Mouse (Mus musculus) stomach, embryonic 15.5 days (tissue): ENCODE measurements around the gene Olfr467. TPM values are rescaled to one million over a fixed set of nuclear protein-coding genes. Genes with fewer than 3 reads are reported as not detected.
"Not testable (repeated sequence)": the region's sequence is repeated elsewhere in the genome, so short reads cannot be mapped to it uniquely, and the experiment has no call there.

Source experiments
- ATAC-seq: fragments of 200-750 bp; cut with Nextera tagmentation; 2 replicates; pipeline ENCODE4 v1.8.0; 2017; ENCODE audit warnings: low read depth, moderate number of reproducible peaks, moderate TSS enrichment; ENCODE audit not compliant: insufficient read depth, low FRiP score
- H3K27ac ChIP-seq: fragments of 300-500 bp; sonication (generic); 2 replicates; pipeline ENCODE4 v1.5.1; 2015; ENCODE audit warnings: mild to moderate bottlenecking, inconsistent platforms
- H3K27me3 ChIP-seq: fragments of 300-500 bp; sonication (generic); replicated peaks from 2 replicates; pipeline ENCODE4 v1.6.1; 2015; ENCODE audit warnings: inconsistent platforms
- H3K36me3 ChIP-seq: fragments of 300-500 bp; sonication (generic); 2 replicates; pipeline ENCODE4 v1.6.1; 2015; ENCODE audit warnings: inconsistent platforms
- H3K4me1 ChIP-seq: fragments of 300-500 bp; sonication (generic); 2 replicates; pipeline ENCODE4 v1.6.1; 2015; ENCODE audit warnings: inconsistent platforms
- H3K4me2 ChIP-seq: fragments of 300-500 bp; sonication (generic); 2 replicates; pipeline ENCODE4 v1.6.1; 2015; ENCODE audit warnings: mild to moderate bottlenecking, inconsistent platforms
- H3K4me3 ChIP-seq: fragments of 300-500 bp; sonication (generic); replicated peaks from 2 replicates; pipeline ENCODE4 v1.5.1; 2015; ENCODE audit warnings: inconsistent platforms
- H3K9ac ChIP-seq: fragments of 300-500 bp; sonication (generic); 2 replicates; pipeline ENCODE4 v1.6.1; 2015; ENCODE audit warnings: inconsistent platforms
- H3K9me3 ChIP-seq: fragments of 300-500 bp; sonication (generic); 2 replicates; pipeline ENCODE4 v1.6.1; 2016; ENCODE audit warnings: inconsistent platforms
- WGBS: fragments of 180-500 bp; shearing (Covaris S2); methylation state at CpG from one replicate; pipeline ENCODE4 v1.1.7; 2015; 5-methylcytosine and 5-hydroxymethylcytosine counted together
- polyA plus RNA-seq: library from polyadenylated mRNA; unstranded; fragments of >200 nt; fragmentation: Nextera tagmentation; extraction: Ambion mirVana; gene quantifications from 2 replicates; pipeline ENCODE4 v1.2.1, GENCODE M21; 2015

Gene Olfr467
- polyA plus RNA-seq: not detected in 2 replicates

- Histone ChIP-seq H3K4me3 (no peak within 1 kb of the TSS), H3K4me1 (no peaks in the 10 kb centered on the region), H3K27me3 (no peaks in the 10 kb centered on the region), H3K9me3 (no peaks in the 10 kb centered on the region), H3K36me3 (no peaks in the 10 kb centered on the region), H3K9ac (no peak within 1 kb of the TSS), H3K4me2 (no peak within 1 kb of the TSS), H3K27ac (no peak within 1 kb of the TSS)
- ATAC-seq: no peak
Observed at GRCm38 (mm10) chr7:107811963-107812362, at the start of gene Olfr467. TSS of gene Olfr467 (plus strand) at chr7:107812263.

- no peaks in the 10 kb centered on the region for H3K27me3 ChIP-seq
- WGBS: 61% methylated on average over 6 of the region's 6 CpGs
Observed at GRCm38 (mm10) chr7:107770812-107771211, 41.3 kb upstream of the Olfr467 start.

GRCm38 (mm10) chr7:107778216-107778615 lies 33.8 kb upstream of the Olfr467 start:
- Histone ChIP-seq H3K27me3 (no peaks in the 10 kb centered on the region), H3K27ac (no peak overlapping the region), H3K4me1 (no peaks in the 10 kb centered on the region), H3K4me2 (no peak overlapping the region), H3K36me3 (no peaks in the 10 kb centered on the region), H3K9ac (no peak overlapping the region), H3K9me3 (no peaks in the 10 kb centered on the region), H3K4me3 (no peak overlapping the region)
- 66% methylated on average over 1 of the region's 1 CpGs for WGBS
- 0 out of 2 replicates have a peak, but pooled peaks have one; percentile 2 for ATAC-seq

More at GRCm38 (mm10) chr7:107770812-107771211, 41.3 kb upstream of the Olfr467 start:
- no peaks in the 10 kb centered on the region for H3K36me3 ChIP-seq
- H3K4me2 ChIP-seq: no peak overlapping the region
- H3K9me3 ChIP-seq: no peaks in the 10 kb centered on the region
- H3K9ac ChIP-seq: no peak overlapping the region
- no peak for ATAC-seq
- no peaks in the 10 kb centered on the region for H3K4me1 ChIP-seq
- H3K27ac ChIP-seq: no peak overlapping the region
- no peak overlapping the region for H3K4me3 ChIP-seq

GRCm38 (mm10) chr7:107779611-107780010 lies 32.5 kb upstream of the Olfr467 start:
- H3K27ac ChIP-seq: no peak overlapping the region
- H3K27me3 ChIP-seq: no peaks in the 10 kb centered on the region
- no peak overlapping the region for H3K9ac ChIP-seq
- 42% methylated on average over 4 of the region's 4 CpGs for WGBS
- no peak for ATAC-seq
- H3K36me3 ChIP-seq: no peaks in the 10 kb centered on the region
- no peak overlapping the region for H3K4me3 ChIP-seq
- no peak overlapping the region for H3K4me2 ChIP-seq
- no peaks in the 10 kb centered on the region for H3K4me1 ChIP-seq
- no peaks in the 10 kb centered on the region for H3K9me3 ChIP-seq

- Histone ChIP-seq H3K36me3 (no peaks in the 10 kb centered on the region), H3K9me3 (no peaks in the 10 kb centered on the region), H3K9ac (no peak overlapping the region), H3K4me2 (no peak overlapping the region), H3K4me1 (no peaks in the 10 kb centered on the region), H3K27ac (no peak overlapping the region), H3K4me3 (no peak overlapping the region), H3K27me3 (no peaks in the 10 kb centered on the region)
- ATAC-seq: no peak
- WGBS: 58% methylated on average over 3 of the region's 3 CpGs
Observed at GRCm38 (mm10) chr7:107787977-107788620, 24.0 kb upstream of the Olfr467 start.

- H3K4me2 ChIP-seq: no peak overlapping the region
Observed at GRCm38 (mm10) chr7:107796500-107796899, 15.6 kb upstream of the Olfr467 start.

GRCm38 (mm10) chr7:107801108-107801507 lies 11.0 kb upstream of the Olfr467 start, which contains the start of gene Ovch2:
TSS of gene Ovch2 (minus strand) at chr7:107801208.
- no peak within 1 kb of the TSS for H3K9ac ChIP-seq

More at GRCm38 (mm10) chr7:107796500-107796899, 15.6 kb upstream of the Olfr467 start:
- Histone ChIP-seq H3K36me3 (no peaks in the 10 kb centered on the region), H3K27ac (no peak overlapping the region), H3K9ac (no peak overlapping the region), H3K27me3 (no peaks in the 10 kb centered on the region), H3K4me3 (no peak overlapping the region), H3K9me3 (no peaks in the 10 kb centered on the region), H3K4me1 (no peaks in the 10 kb centered on the region)
- no peak for ATAC-seq
- 89% methylated on average over 2 of the region's 2 CpGs for WGBS

GRCm38 (mm10) chr7:107802138-107802537 lies 9.9 kb upstream of the Olfr467 start:
- Histone ChIP-seq H3K9me3 (no peaks in the 10 kb centered on the region), H3K4me1 (no peaks in the 10 kb centered on the region), H3K27me3 (no peaks in the 10 kb centered on the region), H3K27ac (no peak overlapping the region), H3K4me2 (no peak overlapping the region), H3K4me3 (no peak overlapping the region), H3K36me3 (no peaks in the 10 kb centered on the region), H3K9ac (no peak overlapping the region)
- ATAC-seq: no peak
- 65% methylated on average over 3 of the region's 3 CpGs for WGBS

More at GRCm38 (mm10) chr7:107801108-107801507, 11.0 kb upstream of the Olfr467 start, which contains the start of gene Ovch2:
- Histone ChIP-seq H3K27me3 (no peaks in the 10 kb centered on the region), H3K4me1 (no peaks in the 10 kb centered on the region), H3K9me3 (no peaks in the 10 kb centered on the region), H3K27ac (no peak within 1 kb of the TSS), H3K36me3 (no peaks in the 10 kb centered on the region), H3K4me2 (no peak within 1 kb of the TSS), H3K4me3 (no peak within 1 kb of the TSS)
- ATAC-seq: no peak
- WGBS: 82% methylated on average over 2 of the region's 2 CpGs

- Histone ChIP-seq H3K36me3 (no peaks in the 10 kb centered on the region), H3K9ac (no peak overlapping the region), H3K27ac (no peak overlapping the region), H3K27me3 (no peaks in the 10 kb centered on the region), H3K4me3 (no peak overlapping the region), H3K4me2 (no peak overlapping the region), H3K4me1 (no peaks in the 10 kb centered on the region), H3K9me3 (no peaks in the 10 kb centered on the region)
- no peak for ATAC-seq
Observed at GRCm38 (mm10) chr7:107819442-107819841, 7.4 kb downstream of the Olfr467 start.

- H3K9me3 ChIP-seq, H3K4me1 ChIP-seq, H3K27ac ChIP-seq, ATAC-seq, H3K27me3 ChIP-seq, H3K9ac ChIP-seq, H3K36me3 ChIP-seq, H3K4me2 ChIP-seq, H3K4me3 ChIP-seq: not testable (repeated sequence)
- WGBS: 63% methylated on average over 2 of the region's 2 CpGs
Observed at GRCm38 (mm10) chr7:107823867-107824266, 11.8 kb downstream of the Olfr467 start.

- H3K4me3 ChIP-seq, ATAC-seq, H3K4me2 ChIP-seq, H3K27ac ChIP-seq, H3K4me1 ChIP-seq, H3K9me3 ChIP-seq, H3K36me3 ChIP-seq, H3K9ac ChIP-seq, H3K27me3 ChIP-seq: not testable (repeated sequence)
Observed at GRCm38 (mm10) chr7:107825441-107825840, 13.4 kb downstream of the Olfr467 start, which contains the start of gene Olfr469. TSS of gene Olfr469 (minus strand) at chr7:107825541.

- H3K36me3 ChIP-seq: no peaks in the 10 kb centered on the region
- WGBS: 79% methylated on average over 1 of the region's 1 CpGs
- no peak overlapping the region for H3K9ac ChIP-seq
- no peak overlapping the region for H3K4me3 ChIP-seq
- H3K4me2 ChIP-seq: no peak overlapping the region
- H3K9me3 ChIP-seq: no peaks in the 10 kb centered on the region
- H3K27ac ChIP-seq: no peak overlapping the region
- ATAC-seq: no peak
- H3K4me1 ChIP-seq: no peaks in the 10 kb centered on the region
- no peaks in the 10 kb centered on the region for H3K27me3 ChIP-seq
Observed at GRCm38 (mm10) chr7:107841719-107842118, 29.7 kb downstream of the Olfr467 start.

GRCm38 (mm10) chr7:107847390-107847789 lies 35.3 kb downstream of the Olfr467 start, which contains the start of gene Olfr470:
TSS of gene Olfr470 (minus strand) at chr7:107847490.
- not testable (repeated sequence) for H3K4me3 ChIP-seq, H3K9ac ChIP-seq, H3K27ac ChIP-seq, H3K27me3 ChIP-seq, H3K36me3 ChIP-seq, H3K4me2 ChIP-seq, H3K9me3 ChIP-seq, ATAC-seq, H3K4me1 ChIP-seq
- 64% methylated on average over 1 of the region's 1 CpGs for WGBS
